21 mouse cellular contexts compared by ENCODE assay signal in the genomic region with DNA sequence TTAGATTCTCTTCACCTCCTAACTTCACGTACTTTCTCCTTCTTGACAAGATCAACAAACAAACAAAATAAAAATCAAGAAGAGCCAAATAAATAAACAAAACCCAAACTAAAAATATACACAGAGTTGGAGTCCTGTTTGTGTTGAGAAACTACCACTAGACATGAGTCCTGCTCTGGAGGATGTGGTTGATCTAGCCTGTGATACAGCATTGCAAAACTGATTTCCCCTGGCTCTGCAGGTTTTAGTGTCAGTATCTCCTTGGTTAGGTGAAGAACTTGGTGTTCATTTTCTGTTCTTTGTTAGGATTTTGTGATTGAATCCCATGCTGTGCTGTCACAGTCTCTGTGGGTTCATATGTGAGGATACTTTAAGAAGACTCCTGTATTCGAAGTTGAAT.
DNase-seq lines count a peak whose midpoint lies in the region; ATAC-seq and TF ChIP-seq lines count a peak whose summit lies in the region.
"Had no signal": no experiment of that assay in that cellular context is flagged by ENCODE, and none has a peak within 500 bp of the region (broad histone marks: within the 10 kb centered on the region; RNA-seq: fewer than 3 reads in every experiment).

No protein-coding gene starts in this region.

- ATAC-seq in granulocyte monocyte progenitor cell, adult 5-6 weeks (replicated peaks; ENCODE audit: poor library complexity, severe bottlenecking): peak; percentile 50
- ATAC-seq in megakaryocyte progenitor cell, adult 5-6 weeks (replicated peaks; ENCODE audit: poor library complexity): peak; percentile 64
- ATAC-seq: forebrain, embryonic 14.5 days; forebrain, embryonic 16.5 days had no signal

- no peak overlapping the region for H3K4me3 ChIP-seq in layer of hippocampus, adult 2 months
- H3K4me3 ChIP-seq: embryonic facial prominence, embryonic 13.5 days; embryonic facial prominence, embryonic 15.5 days; erythroblast, embryonic 14.5 days; forebrain, embryonic 10.5 days; forebrain, embryonic 12.5 days had no signal

- peak overlapping the region; percentile 46 for H3K27ac ChIP-seq in layer of hippocampus, adult 2 months
- H3K27ac ChIP-seq: embryonic facial prominence, embryonic 13.5 days; embryonic facial prominence, embryonic 15.5 days; forebrain, embryonic 10.5 days; forebrain, embryonic 12.5 days had no signal

- no peak for DNase-seq in layer of hippocampus, adult 2 months (ENCODE audit: low spot score in 2 of 2)
- no peak for DNase-seq in layer of hippocampus, adult 8-10 months (ENCODE audit: low spot score in 2 of 2)
- no peak for DNase-seq in adrenal gland, adult 18-20 months (ENCODE audit: low spot score in 2 of 2)
- no peak for DNase-seq in right cerebral cortex, postnatal 36 days (ENCODE audit: low spot score in 2 of 2)
- DNase-seq: adrenal gland, adult 8-10 months; adrenal gland, postnatal 36 days; cerebellum, adult 11-12 months; cerebellum, adult 2 months; cerebellum, adult 9-10 months; cerebellum, postnatal 10 days; cerebellum, postnatal 25 days; embryo, embryonic 11 days had no signal

- TF ChIP-seq CTCF in layer of hippocampus, adult 2 months (conservative IDR thresholded peaks at IDR 0.05): no peak
